Mouse (Mus musculus): ENCODE results near the gene Epn2. TPM values are rescaled to one million over a fixed set of nuclear protein-coding genes. Genes with fewer than 3 reads are reported as not detected.

Epn2 gene
- total RNA-seq (2023): under 1 TPM; 0.22 to 0.53 TPM

DNA sequence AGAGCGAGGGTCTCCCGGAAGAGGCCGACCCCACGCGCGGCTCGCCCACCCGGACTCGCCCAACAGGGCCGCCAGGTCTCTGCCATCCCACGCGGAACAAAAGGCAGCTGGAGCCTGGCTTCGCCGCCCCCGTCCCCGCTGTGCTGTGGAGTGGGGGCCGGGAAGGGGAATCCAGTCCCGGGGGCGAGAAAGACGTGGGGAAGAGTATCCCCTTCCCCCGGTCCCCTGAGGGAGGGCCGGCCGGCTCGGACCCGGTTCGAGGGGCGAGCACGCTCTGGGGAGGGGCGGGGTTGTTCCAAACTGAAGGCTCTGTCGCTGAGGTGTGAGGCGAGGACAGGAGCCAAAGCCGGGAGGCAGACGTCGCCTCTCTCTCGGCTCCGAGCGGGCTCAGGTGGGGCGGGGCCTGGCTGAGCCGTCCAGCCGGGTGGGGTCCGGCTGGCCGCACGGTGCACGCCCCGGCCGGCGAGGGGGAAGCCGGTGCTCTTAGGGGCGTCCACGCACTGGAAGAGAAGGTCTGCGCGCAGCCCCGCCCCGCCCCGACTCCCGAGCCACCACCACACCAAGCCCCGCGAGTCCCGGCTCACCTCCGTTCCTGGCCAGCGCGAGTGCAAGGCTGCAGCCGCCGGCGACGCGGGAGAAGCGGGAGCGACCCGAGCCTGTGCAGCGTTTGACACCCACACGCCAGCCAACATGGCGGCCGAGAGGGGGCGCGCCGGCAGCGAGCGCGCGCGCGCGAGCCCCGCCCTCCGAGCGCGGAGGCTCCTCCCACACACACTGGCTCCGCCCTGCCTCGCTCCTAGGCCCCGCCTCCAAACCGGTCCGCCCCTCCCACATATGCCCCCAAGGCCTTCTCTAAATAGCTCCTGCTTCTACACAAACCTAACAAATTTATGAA, at the start of gene Epn2:
Gene Epn2, minus strand, starts transcription at position 705 of the 895 bp plus-strand sequence.

DNA sequence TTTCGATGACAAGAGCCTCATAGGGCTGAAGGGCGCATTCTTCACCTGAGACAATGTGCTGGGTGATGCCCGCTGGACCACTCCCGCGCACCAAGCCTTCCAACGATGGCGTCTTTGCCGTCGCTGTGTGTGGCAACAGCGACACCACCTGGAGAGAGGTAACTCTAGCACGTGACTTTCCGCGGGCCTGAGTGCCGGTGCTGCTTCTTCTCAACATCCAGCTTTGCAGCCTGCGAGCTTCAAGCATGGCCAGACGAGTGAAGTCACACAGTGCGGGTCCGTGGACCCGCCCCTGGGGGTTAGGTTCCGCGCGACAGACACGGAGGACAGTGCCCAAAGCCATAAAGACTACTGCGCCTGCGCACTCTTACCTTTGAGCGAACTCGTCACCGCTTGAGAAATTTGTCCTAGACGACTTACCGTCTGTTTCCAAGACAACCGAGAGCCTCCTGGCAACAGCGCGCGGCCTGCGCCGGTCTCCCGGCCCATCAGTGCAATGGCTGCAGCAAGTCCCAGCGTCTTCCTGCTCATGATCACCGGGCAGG, 74.7 kb downstream of the Epn2 start, which contains the start of gene B9d1:
Gene B9d1, plus strand, starts transcription at position 432 of the 545 bp plus-strand sequence.

DNA sequence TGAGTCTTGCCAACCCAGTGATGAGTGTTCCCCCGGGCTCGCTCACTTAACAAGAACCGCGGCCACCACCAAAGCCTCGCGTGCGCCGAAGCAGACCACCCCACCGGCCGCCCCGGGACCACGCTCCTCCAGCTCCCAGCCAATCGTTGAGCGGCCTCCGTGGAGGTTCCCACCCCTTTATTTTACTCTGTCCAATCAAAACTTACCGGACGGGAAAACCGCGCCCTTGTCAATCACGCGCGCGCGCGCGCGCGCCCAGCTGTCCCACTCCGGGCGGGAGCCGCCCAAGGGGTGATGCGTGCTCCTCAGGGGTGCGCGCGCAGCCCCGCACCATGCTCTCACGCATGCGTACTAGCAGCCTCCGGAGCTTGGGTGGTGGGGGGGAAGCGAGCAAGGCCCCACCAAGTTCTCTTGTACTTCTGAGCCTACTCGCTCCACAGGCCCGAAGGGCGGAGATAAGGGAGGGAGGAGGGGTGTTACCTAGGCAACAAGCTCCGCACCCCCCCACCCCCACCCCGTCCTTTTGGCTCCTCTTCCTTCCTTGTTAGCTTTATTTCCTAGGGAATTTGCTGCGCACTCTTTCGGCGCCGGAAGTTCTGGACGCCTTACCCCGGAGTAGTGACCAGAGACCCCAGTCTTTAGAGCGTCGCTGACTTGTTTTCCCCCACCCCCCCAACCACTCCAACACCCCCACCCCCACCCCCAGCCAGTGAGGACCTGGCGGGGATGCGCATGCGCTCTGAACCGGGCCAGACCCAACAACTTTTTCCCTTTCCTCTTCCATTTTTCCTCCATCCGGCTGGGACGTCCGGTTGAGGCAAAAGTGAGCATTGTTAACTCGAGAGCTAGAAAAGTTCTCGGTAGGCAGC, 85.1 kb downstream of the Epn2 start, which contains the start of gene Mapk7:
Gene Mapk7, minus strand, starts transcription at position 278 of the 869 bp plus-strand sequence.

DNA sequence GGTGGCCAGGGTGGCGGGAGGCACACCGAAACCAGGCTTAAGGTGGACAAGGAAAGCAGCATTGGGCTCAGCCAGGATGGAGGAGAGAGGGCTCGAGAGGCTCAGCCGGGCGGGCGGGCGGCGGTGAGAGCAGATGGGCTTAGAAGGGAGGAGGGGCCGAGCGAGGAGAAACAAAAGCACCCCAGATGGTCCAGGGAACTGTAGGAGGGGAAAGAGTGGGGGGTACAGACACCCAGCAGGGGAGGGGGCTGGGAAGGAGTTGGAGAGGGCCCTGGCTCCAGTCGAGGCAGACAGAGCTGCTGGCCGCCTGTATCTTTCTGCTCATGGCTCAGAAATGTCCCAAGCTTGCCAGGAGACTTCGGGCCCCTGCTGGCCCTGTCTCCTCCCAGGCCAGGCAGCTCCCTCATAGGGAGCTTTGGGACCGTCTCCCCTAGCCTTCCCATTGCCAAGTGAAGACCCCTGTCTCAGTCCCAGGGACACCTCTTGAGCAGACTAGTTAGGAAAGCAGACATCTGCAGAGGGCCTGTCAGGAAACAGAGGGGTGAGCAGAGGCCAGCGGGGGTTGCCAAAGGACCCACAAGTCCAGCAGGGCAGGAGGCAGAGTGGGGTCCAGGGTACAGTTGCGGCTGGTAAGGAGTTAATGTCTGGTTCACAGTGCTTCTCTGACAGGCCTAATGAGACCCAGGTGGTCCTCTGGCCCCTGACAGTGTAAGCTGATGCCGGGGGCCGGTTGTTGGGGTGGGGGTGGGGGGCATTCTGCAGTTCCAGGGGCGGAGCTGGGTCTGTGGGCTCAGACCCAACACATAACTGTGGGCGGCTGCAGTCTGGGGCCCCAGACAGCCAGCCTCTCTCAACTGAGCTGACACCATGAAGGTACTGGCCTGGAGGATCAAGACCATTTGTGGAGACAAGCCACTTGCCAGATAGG, 94.6 kb downstream of the Epn2 start, which contains the start of gene Mfap4:
Gene Mfap4, plus strand, starts transcription at position 819 of the 928 bp plus-strand sequence.

Other genes starting within 250 kb of the Epn2 start
- gene Slc47a2, start 236.8 kb downstream of the Epn2 start, total RNA-seq (2023): not detected
- gene Slc47a1, start 201.3 kb downstream of the Epn2 start, total RNA-seq (2023): not detected
- not detected for gene Rnf112, start 125.6 kb downstream of the Epn2 start, total RNA-seq (2023)
- gene Mfap4, start 94.3 kb downstream of the Epn2 start, total RNA-seq (2023): not detected
- 10 to 100 TPM; 39.1 to 39.3 TPM for gene Mapk7, start 85.3 kb downstream of the Epn2 start, total RNA-seq (2023)
- 1 to 10 TPM in 1 of 2 experiments, not detected in 1; 1.2 TPM for gene B9d1, start 74.5 kb downstream of the Epn2 start, total RNA-seq (2023)
- gene Grap, start 73.6 kb upstream of the Epn2 start, total RNA-seq (2023): 1 to 10 TPM; 4.9 to 8.8 TPM
- under 1 TPM; 0.15 to 0.33 TPM for gene Fam83g, start 104.4 kb upstream of the Epn2 start, total RNA-seq (2023)
- not detected for gene Slc5a10, start 141.1 kb upstream of the Epn2 start, total RNA-seq (2023)
- 10 to 100 TPM; 16.8 to 17.9 TPM for gene Prpsap2, start 182.4 kb upstream of the Epn2 start, total RNA-seq (2023)